Mouse (Mus musculus): ENCODE results near the gene Tfam.

DNA sequence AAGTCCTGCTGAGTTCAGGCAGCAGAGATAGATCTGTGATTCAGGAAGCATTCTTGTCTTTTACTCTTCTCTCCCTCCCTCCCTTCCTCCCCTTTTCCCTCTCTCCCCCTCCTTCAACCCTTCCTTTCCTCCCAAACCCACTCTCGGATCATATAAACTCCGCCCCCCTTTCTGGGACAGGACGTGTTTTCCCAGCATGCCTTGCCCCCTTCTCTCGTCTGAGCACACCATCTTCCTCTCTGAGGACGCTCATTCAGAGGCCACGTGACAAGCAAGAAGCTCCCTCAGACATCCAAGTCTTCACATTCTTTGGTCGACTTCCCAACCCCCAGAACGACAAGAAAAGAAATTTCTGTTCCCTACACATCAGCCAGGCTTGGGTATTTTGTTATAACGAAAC is 42.6 kb downstream of the Tfam start:
- TF ChIP-seq POLR2A (IDR thresholded peaks at IDR 0.05; ENCODE audit: low read depth, low read length) (no peak), CTCF (IDR thresholded peaks at IDR 0.05; ENCODE audit: extremely low read depth, insufficient read depth, insufficient read length, insufficient replicate concordance) (no peak)

Data from spleen, adult 2 months (tissue).